ENCODE assay signal across 8 mouse cellular contexts in genomic region chr4:32481366-32482055, GRCm38 (mm10).
DNase-seq lines count a peak whose midpoint lies in the region; ATAC-seq and TF ChIP-seq lines count a peak whose summit lies in the region.

No protein-coding gene starts in this region.

- peak overlapping the region; percentile 28; the same call in 1 of the 2 replicates for H3K4me2 ChIP-seq in forebrain, embryonic 13.5 days

- H3K27me3 ChIP-seq in forebrain, embryonic 13.5 days: no peaks in the 10 kb centered on the region

- H3K27ac ChIP-seq in forebrain, embryonic 13.5 days: peak overlapping the region; percentile 75

- 24% methylated on average over 18 of the region's 18 CpGs for WGBS in forebrain, embryonic 13.5 days

- peaks cover 85% of the 10 kb centered on the region for H3K4me1 ChIP-seq in forebrain, embryonic 13.5 days

- TF ChIP-seq POLR2A in brain, embryonic 14.5 days (IDR thresholded peaks at IDR 0.05; ENCODE audit: borderline replicate concordance, extremely low read depth, insufficient read depth, insufficient read length, poor library complexity, severe bottlenecking): no peak

- H3K36me3 ChIP-seq in forebrain, embryonic 13.5 days (ENCODE audit: poor library complexity, severe bottlenecking): no peaks in the 10 kb centered on the region

- no peak for TF ChIP-seq CTCF in brain, embryonic 14.5 days (IDR thresholded peaks at IDR 0.05; ENCODE audit: borderline replicate concordance, extremely low read depth, insufficient read depth, insufficient read length)

- peak; percentile 9 for DNase-seq in gastrocnemius, adult 18-20 months (ENCODE audit: low spot score)
- DNase-seq in gastrocnemius, adult 8-10 months (ENCODE audit: low spot score in 2 of 2): no peak
- DNase-seq in brain, embryonic 14.5 days (ENCODE audit: low read depth): peak; percentile 67
- peak; percentile 48 for DNase-seq in induced T-regulatory cell, adult 2 months (ENCODE audit: low read depth)
- peak; percentile 28 for DNase-seq in retina, postnatal 7 days (ENCODE audit: low read depth, low spot score)
- DNase-seq in adrenal gland, adult (ENCODE audit: inconsistent age in 2 of 2, low spot score in 1 of 2): no peak

- 0 out of 2 replicates have a peak, but pooled peaks have one; percentile 13 for ATAC-seq in forebrain, embryonic 13.5 days
- ATAC-seq in monocyte, adult 5-6 weeks (replicated peaks; ENCODE audit: insufficient number of reproducible peaks, low FRiP score, low TSS enrichment, poor library complexity, severe bottlenecking): no peak

- H3K9ac ChIP-seq in forebrain, embryonic 13.5 days: peak overlapping the region; percentile 30

- no peak overlapping the region for H3K4me3 ChIP-seq in forebrain, embryonic 13.5 days

- H3K9me3 ChIP-seq in forebrain, embryonic 13.5 days (replicated peaks): no peaks in the 10 kb centered on the region

Comparison
In these comparisons a context has a peak if more than half of its experiments do, and no peak if none do; other contexts are left out.
1. DNase-seq: peak in gastrocnemius, adult 18-20 months (single experiment), brain, embryonic 14.5 days (single experiment), induced T-regulatory cell, adult 2 months (single experiment) and retina, postnatal 7 days (single experiment); none in gastrocnemius, adult 8-10 months (0 of 2) and adrenal gland, adult (0 of 2).